Mouse (Mus musculus): ENCODE data around the gene Cldn2.
"Not testable (repeated sequence)": the region's sequence is repeated elsewhere in the genome, so short reads cannot be mapped to it uniquely, and the experiment has no call there.

GRCm38 (mm10) chrX:139758634-139759033 lies 42.0 kb upstream of the Cldn2 start:
- not testable (repeated sequence) for TF ChIP-seq CTCF (IDR thresholded peaks at IDR 0.05; ENCODE audit: control insufficient read depth, insufficient read depth, low read length); POLR2A (IDR thresholded peaks at IDR 0.05; ENCODE audit: borderline replicate concordance, control insufficient read depth, low read depth, low read length)
